Mouse (Mus musculus) testis, postnatal 10 days (tissue): ENCODE measurements around the gene Hinfp.
"Not testable (repeated sequence)": the region's sequence is repeated elsewhere in the genome, so short reads cannot be mapped to it uniquely, and the experiment has no call there.

Source experiments
- DNase-seq: peaks from one replicate; pipeline ENCODE4 v3.0.0; 2021; ENCODE audit warnings: low spot score

The Hinfp gene

DNA sequence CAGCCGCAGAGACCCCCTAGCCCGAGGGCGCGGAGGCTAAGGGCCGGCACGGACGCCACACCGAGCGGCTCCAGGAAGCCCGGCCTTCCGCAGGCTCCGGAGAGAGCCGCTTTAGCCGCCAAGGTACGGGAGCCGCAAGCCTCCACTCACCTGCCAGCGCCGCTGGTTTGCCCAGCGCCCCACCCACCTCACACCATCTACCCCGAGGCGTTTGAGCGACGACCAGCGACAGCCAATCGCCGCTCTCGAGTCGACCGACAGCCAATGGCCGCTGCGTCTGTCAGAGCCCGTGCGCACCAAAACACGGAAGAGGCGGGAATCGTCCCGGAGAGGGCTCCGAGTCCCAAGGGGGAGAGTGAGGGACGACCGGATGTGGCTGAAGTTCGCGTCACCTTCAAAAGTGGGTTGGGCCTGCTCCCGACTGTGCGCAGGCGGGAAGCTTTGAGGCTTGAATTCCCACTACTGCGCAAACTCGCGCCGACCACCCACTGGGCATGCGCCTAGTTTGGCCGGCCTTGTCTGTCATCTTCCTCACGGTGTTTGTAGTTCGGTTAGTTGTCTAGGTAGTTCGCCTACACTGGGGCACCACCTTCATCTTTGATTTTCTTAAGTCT is at the start of gene Hinfp:
TSS of gene Hinfp (minus strand) at position 206 of the 614 bp plus-strand sequence.
- peak; percentile 97 for DNase-seq

- DNase-seq = no peak
Measured at GRCm38 (mm10) chr9:44353142-44353541, 47.7 kb upstream of the Hinfp start.

DNA sequence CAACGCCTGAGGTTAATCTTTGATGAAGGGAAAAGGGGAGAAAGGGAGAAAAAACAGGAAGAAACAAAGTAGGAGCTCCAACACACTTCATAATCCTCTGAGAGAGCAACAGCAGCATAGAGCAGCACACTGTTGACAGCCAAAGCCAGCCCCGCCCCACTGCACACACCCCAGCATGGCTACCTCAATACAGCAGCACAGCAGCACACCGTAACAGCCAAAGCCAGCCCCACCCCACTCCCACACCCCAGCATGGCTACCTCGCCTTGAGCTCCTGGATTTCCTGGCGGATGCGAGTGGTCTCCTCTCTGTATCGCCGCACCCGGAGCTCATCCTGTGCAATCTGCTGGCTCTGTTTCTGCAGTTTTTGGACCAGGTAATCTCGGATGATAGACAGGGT is 46.9 kb upstream of the Hinfp start:
- no peak for DNase-seq

DNA sequence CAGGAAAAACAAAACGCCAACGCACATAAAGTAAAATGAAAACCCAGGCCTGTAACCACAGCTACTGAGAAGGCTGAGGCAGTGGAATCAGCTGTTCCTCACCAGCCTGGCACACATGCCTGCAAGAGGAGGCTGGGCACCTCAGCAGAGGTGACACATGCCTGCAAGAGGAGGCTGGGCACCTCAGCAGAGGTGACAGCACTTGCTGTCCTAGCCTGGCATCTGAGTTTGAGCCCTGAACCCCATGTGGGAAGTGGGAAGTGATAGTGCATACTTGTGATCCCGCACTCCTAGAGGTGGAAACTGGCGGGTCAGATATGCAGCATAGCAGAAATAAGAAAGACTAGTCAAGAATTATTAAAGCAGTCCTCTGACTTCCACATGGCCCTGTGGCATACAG is 45.9 kb upstream of the Hinfp start:
- DNase-seq = no peak

DNA sequence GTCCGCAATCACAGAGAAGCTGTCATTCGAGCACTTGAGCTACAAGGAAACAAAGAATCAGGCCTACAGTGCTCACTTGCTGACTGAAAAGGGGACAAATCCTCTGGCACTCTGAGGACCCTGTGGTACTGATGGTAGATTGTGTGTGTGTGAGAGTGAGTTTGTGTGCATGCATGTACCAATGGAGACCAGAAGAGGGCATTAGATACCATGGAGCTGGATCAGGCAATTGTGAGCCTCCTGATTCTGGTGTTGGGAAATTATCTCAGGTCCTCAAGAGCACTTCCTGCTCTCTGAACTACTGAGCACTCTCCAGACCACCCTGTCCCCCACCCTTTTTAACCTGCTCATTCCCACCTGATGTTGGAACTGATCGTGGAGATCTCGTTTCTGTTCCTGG is 43.1 kb upstream of the Hinfp start:
- DNase-seq = no peak

DNA sequence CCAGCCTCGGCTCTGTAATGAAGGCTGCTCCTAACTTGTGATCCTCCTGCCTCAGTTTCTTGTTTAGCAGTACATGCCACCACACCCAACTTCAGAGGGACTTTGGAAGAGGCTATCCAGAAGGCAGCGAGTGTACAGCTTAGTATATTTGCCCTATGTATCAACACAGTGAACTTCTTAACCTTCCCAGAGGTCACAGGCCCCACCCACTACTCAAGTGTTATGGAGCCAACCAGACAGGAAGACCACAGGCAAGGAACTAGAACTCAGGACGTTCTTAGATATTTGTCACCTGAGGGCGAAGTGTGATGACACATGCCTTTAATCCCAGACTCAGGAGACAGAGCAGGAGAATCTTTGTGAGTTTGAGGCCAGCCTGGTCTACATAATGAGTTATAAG is 42.1 kb upstream of the Hinfp start:
- no peak for DNase-seq

DNA sequence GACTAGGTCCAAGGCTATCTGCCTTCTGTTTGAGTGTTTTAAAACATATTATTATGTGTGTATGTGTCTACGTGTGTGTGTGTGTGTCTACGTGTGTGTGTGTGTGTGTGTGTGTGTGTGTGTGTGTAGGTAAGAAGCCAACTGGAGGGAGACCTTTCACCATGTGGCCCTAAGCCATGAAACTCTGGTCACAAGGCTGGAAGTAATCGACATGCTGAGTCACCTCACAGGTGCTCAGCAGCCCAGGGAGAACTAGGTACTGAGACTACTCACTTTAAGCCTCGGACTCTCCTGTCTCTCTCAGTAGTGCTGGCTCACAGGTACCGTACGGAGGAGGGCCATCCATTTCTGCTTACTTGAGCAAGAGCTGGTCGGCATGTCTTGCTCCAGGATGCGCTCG is 41.7 kb upstream of the Hinfp start:
- no peak for DNase-seq

DNA sequence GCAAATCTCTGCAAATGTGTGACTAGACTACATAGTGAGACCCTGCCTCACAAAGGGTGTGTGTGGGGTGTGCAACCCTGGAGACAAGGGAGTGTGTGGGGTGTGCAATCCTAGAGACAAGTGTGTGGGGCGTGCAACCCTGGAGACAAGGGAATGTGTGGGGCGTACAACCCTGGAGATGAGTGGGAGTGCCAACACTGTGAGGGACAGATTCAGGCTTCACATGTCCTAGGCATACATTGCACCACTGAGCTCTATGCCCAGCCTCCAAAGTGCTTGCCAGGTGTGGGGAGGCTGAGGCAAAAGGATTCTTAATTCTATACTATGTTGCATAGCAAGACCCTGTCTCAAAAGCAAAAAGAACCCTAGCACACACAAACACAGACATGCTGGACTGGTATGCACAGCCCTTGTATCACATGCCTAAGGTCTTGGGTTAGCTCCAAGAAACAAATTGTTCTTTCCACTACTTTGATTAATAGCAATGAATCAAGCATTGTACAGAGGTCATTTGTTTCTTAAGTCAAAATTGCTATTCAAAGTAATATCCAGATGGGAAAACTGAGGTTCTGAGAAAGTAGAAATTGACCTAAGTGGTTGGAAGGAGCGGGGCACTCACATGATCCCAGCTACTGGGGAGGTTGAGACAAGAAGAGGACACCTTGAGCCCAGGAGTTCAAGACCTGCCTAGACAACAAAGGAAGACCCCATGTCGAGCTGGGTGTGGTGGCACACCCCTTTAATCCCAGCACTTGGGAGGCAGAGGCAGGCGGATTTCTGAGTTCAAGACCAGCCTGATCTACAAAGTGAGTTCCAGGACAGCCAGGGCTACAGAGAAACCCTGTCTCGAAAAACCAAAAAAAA is 40.3 kb upstream of the Hinfp start:
- DNase-seq = no peak

- DNase-seq = peak; percentile 93
Measured at GRCm38 (mm10) chr9:44343781-44344421, 38.4 kb upstream of the Hinfp start, which contains the start of gene Hmbs. TSS of gene Hmbs (minus strand) at chr9:44344228.

DNA sequence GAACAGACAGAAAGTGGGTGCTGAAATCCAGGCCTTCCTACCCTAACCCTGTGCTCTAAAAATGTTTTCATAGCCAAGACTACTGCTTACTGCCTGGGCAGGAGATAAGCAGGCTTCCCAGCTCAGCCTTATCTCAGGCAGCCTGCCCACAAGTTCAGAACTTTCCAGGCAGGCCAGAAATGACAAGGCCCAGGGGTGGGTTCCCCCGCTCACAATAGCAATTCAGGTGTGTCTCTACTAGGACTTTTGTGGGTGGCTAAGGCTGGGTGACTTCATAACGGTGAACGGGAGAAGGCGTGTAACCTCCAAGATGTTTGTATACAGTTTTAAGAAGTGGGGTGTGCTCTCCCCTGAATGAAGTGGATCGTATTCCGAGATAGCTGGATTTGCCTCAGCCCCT is 37.8 kb upstream of the Hinfp start:
- no peak for DNase-seq

DNA sequence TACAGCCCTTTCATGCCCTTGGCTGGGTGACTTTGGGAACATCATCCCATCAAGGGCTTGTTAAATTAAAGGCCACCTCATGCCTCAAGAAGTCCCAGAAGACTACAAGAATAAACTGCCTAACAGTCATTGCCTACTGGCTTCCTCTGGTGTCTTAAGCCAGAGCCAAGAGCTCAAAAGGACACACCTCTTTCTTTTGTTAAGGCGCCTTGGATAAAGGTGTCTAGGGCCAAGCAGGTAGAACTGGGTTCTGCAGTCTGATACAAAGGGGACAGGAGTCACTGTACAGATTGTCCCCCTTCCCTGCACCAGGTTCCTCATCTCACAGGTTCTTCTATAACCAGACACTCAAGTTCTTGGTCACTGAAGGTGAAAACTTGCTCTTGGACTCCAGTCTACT is 37.1 kb upstream of the Hinfp start:
- no peak for DNase-seq

GRCm38 (mm10) chr9:44342173-44342572 is 36.7 kb upstream of the Hinfp start:
- no peak for DNase-seq

- DNase-seq = no peak
Measured at GRCm38 (mm10) chr9:44341487-44341886, 36.0 kb upstream of the Hinfp start.

DNA sequence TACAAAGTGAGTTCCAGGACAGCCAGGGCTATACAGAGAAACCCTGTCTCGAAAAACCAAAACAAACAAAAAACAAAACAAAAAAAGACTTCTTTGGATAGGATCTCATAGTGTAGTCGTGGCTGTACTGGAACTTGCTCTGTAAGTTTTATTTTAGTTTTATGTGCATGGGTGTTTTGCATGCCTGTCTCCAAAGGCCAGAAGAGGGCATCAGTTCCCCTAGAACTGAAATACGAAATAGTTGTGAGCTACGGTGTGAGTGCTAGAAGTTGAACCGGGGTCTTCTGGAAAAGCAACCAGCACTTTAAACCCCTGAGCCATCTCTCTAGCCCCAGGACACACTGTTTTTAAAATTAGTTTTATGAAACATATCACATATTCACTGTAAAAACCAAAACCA is 33.1 kb upstream of the Hinfp start:
- DNase-seq = no peak

DNA sequence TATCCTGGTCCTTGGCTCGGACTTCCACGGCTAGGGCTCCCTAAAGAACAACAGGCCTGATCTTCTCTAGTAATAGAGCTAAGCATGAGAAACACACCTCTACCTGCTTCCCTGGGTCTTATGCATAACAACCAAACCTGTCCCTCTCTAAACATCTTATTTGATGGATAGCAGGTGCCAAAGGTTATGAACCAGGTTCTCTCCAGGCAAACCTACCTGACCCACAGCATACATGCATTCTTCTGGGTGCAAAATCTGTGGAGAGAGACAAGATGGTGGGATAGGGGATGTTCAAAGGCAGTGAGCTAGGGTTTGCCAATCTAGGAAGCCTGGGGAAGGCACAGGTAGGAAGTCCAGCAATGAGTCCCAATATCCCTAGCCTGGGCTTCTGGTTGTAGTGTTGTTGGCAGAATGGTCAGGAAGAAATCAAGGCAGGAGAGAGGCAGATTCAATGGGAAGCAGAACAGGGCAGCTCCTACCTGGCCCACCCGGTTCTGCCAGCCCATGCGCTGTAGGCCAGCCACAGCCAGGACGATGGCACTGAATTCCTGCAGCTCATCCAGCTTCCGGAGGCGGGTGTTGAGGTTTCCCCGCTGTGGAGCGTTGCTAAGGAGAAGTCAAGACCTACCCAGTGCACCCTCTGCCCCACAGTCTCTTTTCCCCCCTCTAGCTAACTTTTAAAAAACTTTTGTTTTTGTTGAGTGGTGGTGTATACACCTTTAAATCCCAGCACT is 32.1 kb upstream of the Hinfp start:
- no peak for DNase-seq

- DNase-seq = no peak
Measured at GRCm38 (mm10) chr9:44336964-44337363, 31.5 kb upstream of the Hinfp start.

DNA sequence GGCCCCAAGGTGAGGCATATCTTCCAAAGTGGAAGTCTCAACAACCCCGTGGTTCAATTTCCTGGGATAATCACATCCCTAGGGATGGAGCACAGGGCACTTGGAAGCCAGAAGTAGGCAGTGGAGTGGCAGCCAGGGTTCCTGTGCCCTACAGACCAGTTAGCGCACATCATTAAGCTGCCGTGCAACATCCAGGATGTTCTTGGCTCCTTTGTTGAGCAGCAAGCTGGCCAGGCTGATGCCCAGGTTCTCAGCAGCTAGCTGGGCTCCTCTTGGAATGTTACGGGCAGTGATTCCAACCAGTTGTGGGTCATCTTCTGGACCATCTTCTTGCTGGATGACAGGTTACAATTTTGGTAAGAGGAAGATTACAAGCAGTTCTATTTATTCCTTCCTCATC is 31.0 kb upstream of the Hinfp start:
- not testable (repeated sequence) for DNase-seq

DNA sequence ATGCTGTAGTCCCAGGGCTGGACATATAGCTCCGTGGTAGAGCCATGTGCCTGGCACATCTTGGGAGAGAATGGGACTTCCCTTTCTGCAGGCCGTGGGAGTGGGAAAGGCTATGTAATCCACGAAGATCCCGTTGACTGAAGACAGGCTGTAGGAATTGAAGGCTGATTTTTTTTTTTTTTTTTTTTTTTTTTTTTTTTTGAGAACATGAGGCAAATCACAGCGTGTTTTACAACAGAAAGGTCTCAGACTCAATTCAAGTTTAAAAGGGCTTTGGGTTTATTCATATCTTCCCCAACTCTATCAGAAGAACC is 30.6 kb upstream of the Hinfp start:
- DNase-seq = no peak

DNA sequence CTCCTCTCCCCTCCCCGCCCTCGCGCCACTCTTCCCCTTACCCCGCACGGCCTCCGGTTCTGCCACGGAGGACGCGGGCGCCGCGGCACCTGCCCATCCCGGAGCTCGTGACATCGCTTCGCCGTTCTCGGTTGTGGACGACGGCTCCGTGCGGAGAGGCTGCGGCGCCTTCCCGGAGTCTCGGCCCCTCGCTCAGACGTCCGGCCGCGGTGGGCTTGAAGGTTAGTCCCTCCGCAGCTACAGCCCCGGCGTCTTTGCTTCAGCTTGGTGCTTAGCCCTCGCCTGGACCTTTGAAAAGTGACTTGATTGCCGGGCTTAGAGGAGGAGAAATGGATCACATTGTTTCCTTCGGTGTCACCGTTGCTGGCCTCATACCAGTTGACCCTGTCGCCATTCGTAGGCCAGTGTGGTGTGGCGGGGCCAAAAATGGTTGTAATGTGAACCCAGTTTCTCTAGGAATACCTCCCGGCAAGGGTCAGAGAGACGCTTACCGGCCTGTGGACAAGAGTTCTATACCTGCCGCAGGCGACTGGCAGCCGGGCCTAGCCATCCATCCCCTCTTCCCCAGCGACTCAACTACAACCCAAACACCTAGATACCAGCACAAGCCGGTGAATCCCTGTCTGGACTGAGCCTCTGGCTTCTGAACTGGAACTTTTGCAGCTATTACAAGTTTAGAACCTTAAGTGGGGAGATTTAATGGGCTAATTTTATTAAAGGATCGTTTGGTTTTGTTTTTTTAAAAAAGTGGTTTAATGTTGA is 30.0 kb upstream of the Hinfp start:
- peak; percentile 74 for DNase-seq

GRCm38 (mm10) chr9:44334396-44335330 is 29.2 kb upstream of the Hinfp start, which contains the start of gene H2afx:
TSS of gene H2afx (plus strand) at chr9:44334694.
- peak; percentile 98 for DNase-seq
